Mouse (Mus musculus) MEL (cell line): Measurements from ENCODE around the gene Tekt1.

Experiments
- CHD1 ChIP-seq: IDR thresholded peaks from 2 replicates; pipeline ENCODE4 v1.6.1; 2012; ENCODE audit warnings: low read depth, mild to moderate bottlenecking, inconsistent platforms, low read length, improper control_type of control experiment
- CHD2 ChIP-seq: IDR thresholded peaks from 2 replicates; pipeline ENCODE4 v1.6.1; 2011; ENCODE audit warnings: low read length, improper control_type of control experiment
- CTCF ChIP-seq, 3 experiments: IDR thresholded peaks in 2 of 3; conservative IDR thresholded peaks in 1 of 3; 2 replicates each; pipeline ENCODE4 v1.5.1; 2011 to 2012; ENCODE audit warnings: low read length in 3 of 3, low read depth in 2 of 3, mild to moderate bottlenecking in 2 of 3, improper control_type of control experiment in 1 of 3, inconsistent platforms in 1 of 3, mixed read lengths in 1 of 3, moderate library complexity in 1 of 3; ENCODE audit not compliant: control insufficient read depth in 1 of 3, insufficient read depth in 1 of 3, poor library complexity in 1 of 3, severe bottlenecking in 1 of 3
- GATA1 ChIP-seq: IDR thresholded peaks from 2 replicates; pipeline ENCODE4 v1.6.1; 2011; ENCODE audit warnings: low read depth, low read length, improper control_type of control experiment
- NELFE ChIP-seq: IDR thresholded peaks from 2 replicates; pipeline ENCODE4 v1.6.1; 2011; ENCODE audit warnings: low read depth, low read length, improper control_type of control experiment
- POLR2A ChIP-seq, 2 experiments: IDR thresholded peaks; 2 replicates each; pipeline ENCODE4 v1.6.1; 2011 to 2012; ENCODE audit warnings: low read length in 2 of 2, mild to moderate bottlenecking in 2 of 2, control low read depth in 1 of 2, improper control_type of control experiment in 1 of 2, low read depth in 1 of 2, moderate library complexity in 1 of 2; ENCODE audit not compliant: control insufficient read depth in 1 of 2, insufficient read depth in 1 of 2, poor library complexity in 1 of 2
- RAD21 ChIP-seq: IDR thresholded peaks from 2 replicates; pipeline ENCODE4 v1.6.1; 2011; ENCODE audit warnings: mild to moderate bottlenecking, low read depth, low read length, improper control_type of control experiment
- SIN3A ChIP-seq: IDR thresholded peaks from 2 replicates; pipeline ENCODE4 v1.6.1; 2012; ENCODE audit warnings: low read length, improper control_type of control experiment, inconsistent platforms
- USF2 ChIP-seq, 2 experiments: IDR thresholded peaks; 2 replicates each; pipeline ENCODE4 v1.6.1; 2011 to 2012; ENCODE audit warnings: improper control_type of control experiment in 2 of 2, low read length in 2 of 2, borderline replicate concordance in 1 of 2, inconsistent platforms in 1 of 2, low read depth in 1 of 2, mild to moderate bottlenecking in 1 of 2; ENCODE audit not compliant: insufficient read depth in 1 of 2

DNA sequence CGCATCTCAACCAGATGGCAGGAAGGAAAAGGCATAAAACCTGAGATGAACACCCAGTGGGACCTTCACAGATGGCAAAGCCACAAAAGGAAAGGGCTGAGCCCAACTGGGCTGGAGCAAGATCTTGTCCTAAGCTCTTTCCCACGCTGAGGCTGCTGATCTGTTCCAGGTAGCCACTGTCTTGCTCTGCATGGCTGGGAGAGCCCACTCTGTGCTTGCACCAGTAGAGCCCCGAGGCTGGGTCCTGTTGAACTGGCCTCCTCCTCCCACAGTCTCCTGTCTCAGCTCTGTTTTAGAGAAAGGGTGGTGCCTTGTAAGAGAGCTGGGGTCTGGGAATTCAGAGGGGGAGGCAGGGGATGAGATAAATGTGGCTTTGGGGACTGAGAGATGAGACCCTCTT lies 44.8 kb upstream of the Tekt1 start:
- TF ChIP-seq CTCF (IDR thresholded peaks at IDR 0.05 in 2 of 3, conservative IDR thresholded peaks at IDR 0.05 in 1 of 3; ENCODE audit: control insufficient read depth in 1 of 3, insufficient read depth in 1 of 3, low read depth in 2 of 3, low read length in 3 of 3, poor library complexity in 1 of 3, severe bottlenecking in 1 of 3) (no peak), CHD2 (no peak), CHD1 (no peak), GATA1 (no peak), POLR2A (IDR thresholded peaks at IDR 0.05; ENCODE audit: control insufficient read depth in 1 of 2, insufficient read depth in 1 of 2, low read depth in 1 of 2, low read length in 2 of 2, poor library complexity in 1 of 2) (no peak), NELFE (no peak), SIN3A (no peak), RAD21 (no peak), USF2 (IDR thresholded peaks at IDR 0.05; ENCODE audit: borderline replicate concordance in 1 of 2, insufficient read depth in 1 of 2, low read depth in 1 of 2, low read length in 2 of 2) (no peak)
